Mouse (Mus musculus): ENCODE data around the gene Ucp2.
"Not testable (repeated sequence)": the region's sequence is repeated elsewhere in the genome, so short reads cannot be mapped to it uniquely, and the experiment has no call there.

Gene Ucp2

DNA sequence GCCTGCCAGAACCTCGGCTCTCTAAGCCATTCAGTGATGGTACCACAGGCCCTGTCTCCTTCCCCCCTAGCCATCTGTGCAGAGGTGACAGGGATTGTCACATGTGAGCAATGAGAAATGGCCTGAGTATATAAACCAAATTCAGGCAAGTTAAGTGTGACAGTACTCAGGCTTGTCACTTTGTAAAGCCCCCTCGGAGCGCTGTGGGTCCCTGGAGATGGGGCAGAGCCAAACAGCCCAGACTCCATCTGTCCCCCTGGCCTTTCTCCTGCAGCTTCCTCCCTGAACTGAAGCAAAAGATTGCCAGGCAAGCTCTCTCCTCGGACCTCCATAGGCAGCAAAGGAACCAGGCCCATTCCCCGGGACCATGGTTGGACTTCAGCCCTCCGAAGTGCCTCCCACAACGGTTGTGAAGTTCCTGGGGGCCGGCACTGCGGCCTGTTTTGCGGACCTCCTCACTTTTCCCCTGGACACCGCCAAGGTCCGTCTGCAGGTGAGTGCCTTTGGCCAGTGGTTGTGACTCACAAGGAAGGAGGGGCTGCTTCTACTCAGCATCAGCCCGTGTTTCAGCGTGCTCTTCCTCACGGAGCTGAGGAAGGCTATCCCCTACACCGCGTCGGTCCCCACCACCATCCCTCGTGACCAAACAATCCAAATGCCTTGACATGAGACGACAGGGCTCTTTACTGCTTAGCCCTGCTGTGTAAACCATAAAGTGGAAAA, 13.9 kb upstream of the Ucp2 start:
- no peak for DNase-seq (ENCODE audit: low spot score in 2 of 2)

DNA sequence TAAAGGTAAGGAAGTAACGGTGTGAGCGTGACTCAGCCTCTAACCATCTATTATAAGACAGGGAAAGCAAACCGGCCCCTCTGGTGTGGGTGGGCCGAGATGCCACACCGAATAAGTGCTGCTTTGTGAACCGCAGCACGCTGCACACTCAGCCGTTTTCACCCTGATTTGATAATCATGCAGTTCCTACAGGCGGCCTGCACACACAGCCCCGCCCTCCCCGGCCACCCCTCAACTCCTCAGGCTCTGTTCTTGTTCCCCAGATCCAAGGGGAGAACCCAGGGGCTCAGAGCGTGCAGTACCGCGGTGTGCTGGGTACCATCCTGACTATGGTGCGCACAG, 13.3 kb upstream of the Ucp2 start:
- DNase-seq (ENCODE audit: low spot score in 2 of 2) = no peak

GRCm38 (mm10) chr7:100480175-100480574, 13.0 kb upstream of the Ucp2 start:
- no peak for DNase-seq (ENCODE audit: low spot score in 2 of 2)

DNA sequence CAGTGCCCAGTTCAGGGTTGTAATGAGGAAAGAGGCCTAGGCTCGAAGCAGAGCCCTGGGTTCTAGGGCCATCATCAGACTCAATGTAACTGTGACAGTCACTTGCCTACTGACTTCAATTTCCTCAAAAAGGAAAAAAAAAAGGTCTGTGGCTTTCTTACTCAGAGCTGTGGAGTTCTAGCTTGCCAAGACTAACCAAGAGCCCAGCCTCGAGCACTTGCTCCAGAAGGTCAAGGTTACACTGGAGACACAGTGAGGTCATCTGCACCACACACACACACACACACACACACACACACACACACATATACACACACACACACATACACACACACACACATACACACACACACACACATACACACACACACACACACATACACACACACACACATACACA, 11.1 kb upstream of the Ucp2 start:
- DNase-seq (ENCODE audit: low spot score in 2 of 2) = not testable (repeated sequence)

- no peak for DNase-seq (ENCODE audit: low spot score in 2 of 2)
Observed at GRCm38 (mm10) chr7:100484493-100484892, 8.6 kb upstream of the Ucp2 start.

- no peak for DNase-seq (ENCODE audit: low spot score in 2 of 2)
Observed at GRCm38 (mm10) chr7:100487301-100487700, 5.8 kb upstream of the Ucp2 start.

- DNase-seq (ENCODE audit: low spot score in 2 of 2) = no peak
Observed at GRCm38 (mm10) chr7:100488474-100489048, 4.6 kb upstream of the Ucp2 start.

DNA sequence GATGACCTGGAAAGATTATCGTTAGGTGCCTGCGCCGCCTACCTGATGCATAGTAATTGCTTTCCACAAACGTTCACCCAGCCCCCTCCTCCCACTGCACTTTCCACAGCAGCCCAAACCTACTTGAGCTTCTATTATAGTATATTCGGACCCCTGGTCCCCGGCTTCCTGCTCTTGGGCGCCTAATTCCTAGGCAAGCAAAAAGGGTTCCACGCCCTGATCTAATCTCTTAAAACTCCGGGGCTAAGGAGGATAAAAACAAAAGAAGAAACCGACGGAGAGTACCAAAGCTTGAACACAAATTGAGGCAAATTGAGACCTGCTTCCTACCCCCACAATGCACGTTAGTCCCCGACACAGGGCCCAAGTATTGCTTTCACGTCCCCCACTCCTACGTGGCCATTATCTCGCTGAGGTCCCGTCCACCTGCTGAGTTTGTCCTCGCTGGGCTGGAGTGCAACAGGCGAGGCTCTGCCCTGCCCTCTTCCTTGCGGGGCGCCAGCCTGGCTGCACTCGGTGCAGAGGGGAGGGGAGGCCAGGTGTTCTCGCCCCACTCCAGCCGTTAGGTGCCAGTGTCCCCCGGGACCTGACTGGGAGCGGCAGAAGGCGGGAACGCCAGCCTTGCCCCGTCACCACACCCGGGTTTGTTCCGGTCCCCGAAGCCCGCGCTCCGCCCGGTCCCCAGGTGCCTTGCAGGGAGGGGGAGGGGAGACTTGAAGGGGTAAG, 583 bp upstream of the Ucp2 start:
- DNase-seq (ENCODE audit: low spot score in 2 of 2) = no peak

DNA sequence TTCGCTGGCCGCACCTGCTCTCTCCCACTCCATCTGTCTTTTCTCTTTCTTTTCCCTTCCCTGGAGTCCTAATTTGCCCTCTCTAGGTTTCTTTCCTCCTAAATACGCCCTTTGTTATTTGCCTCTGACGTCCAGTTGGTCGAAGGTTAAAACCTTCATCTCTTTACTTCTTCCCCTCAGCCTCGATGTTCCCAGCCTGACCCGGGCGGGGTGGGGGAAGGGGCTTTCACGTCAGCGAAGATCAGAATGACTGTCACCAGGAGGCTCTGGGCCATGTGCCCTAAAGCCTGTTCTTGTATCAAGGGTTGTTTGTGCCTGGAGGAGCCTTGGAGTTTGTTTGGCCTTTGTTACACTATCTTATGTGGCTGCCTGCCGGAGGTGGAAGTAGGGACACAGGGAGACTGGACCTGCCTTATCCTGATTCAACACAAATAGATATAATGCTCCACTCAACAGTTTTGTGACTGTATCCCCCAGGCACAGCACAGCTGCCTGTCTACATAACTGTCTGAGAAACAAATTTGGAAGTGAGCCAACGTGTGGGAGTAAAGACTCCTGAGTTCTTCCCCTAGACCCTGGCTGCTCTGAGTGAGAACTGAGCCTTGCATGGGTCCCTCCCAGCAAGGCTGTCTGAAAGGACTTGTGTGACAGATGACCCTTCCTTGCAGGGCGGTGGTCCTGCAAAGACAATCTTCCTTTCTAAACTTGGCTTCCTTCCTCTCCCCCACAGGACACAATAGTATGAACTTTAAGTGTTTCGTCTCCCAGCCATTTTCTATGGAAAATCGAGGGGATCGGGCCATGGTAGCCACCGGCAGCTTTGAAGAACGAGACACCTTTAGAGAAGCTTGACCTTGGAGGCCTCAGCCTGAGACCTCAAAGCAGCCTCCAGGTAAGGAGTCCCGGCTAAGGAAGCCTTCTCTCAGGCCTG, 612 bp downstream of the Ucp2 start:
- DNase-seq (ENCODE audit: low spot score in 2 of 2) = peak in 1 of 2 experiments; percentile 53

GRCm38 (mm10) chr7:100494415-100494831, 1.3 kb downstream of the Ucp2 start:
- no peak for DNase-seq (ENCODE audit: low spot score in 2 of 2)

GRCm38 (mm10) chr7:100495042-100495441, 1.9 kb downstream of the Ucp2 start:
- DNase-seq (ENCODE audit: low spot score in 2 of 2) = no peak

- DNase-seq (ENCODE audit: low spot score in 2 of 2) = peak; percentile 53 to 78
Observed at GRCm38 (mm10) chr7:100495581-100496251, 2.6 kb downstream of the Ucp2 start.

- DNase-seq (ENCODE audit: low spot score in 2 of 2) = no peak
Observed at GRCm38 (mm10) chr7:100496371-100496770, 3.2 kb downstream of the Ucp2 start.

DNA sequence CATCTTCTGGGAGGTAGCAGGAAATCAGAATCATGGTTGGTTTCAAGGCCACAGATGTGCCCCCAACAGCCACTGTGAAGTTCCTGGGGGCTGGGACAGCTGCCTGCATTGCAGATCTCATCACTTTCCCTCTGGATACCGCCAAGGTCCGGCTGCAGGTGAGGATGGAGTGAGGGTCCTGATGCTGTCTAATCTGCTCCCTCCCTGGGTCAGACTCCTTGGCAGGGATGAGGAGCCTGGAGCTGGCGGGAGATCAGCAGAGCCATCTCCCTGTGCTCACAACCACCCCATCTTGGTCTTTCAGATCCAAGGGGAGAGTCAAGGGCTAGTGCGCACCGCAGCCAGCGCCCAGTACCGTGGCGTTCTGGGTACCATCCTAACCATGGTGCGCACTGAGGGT, 3.7 kb downstream of the Ucp2 start:
- no peak for DNase-seq (ENCODE audit: low spot score in 2 of 2)

GRCm38 (mm10) chr7:100497402-100497801, 4.3 kb downstream of the Ucp2 start:
- DNase-seq (ENCODE audit: low spot score in 2 of 2) = no peak

DNA sequence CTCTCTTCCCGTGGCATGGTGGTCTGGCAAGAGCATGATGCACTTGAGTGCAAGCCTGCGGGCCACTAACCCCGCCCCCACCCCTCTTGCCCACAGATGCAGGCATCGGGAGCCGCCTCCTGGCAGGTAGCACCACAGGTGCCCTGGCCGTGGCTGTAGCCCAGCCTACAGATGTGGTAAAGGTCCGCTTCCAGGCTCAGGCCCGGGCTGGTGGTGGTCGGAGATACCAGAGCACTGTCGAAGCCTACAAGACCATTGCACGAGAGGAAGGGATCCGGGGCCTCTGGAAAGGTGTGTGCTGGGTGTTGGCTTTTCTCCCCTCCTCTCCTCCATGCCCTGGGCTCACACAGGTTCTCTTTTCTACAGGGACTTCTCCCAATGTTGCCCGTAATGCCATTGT, 4.8 kb downstream of the Ucp2 start:
- DNase-seq (ENCODE audit: low spot score in 2 of 2) = no peak

DNA sequence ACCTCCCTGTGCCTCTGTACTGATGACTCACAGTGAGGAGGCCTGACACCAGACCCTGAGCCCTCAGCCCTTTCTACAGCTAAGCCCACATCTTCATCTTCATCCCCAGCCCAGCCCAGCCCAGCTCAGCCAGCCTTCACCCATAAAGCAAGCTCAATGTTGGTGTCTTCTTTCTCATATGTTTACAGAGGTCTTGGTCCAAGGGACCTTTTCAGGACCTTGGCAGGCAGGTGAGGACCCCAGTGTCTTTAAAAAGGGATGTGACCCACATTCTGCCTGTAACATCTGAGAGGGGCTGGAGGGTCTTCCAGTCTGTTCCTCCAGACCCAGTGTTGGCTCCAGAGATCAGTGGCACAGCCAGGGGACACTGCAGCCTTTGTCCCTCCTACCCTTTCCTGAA, 6.3 kb downstream of the Ucp2 start:
- no peak for DNase-seq (ENCODE audit: low spot score in 2 of 2)

GRCm38 (mm10) chr7:100500276-100500977, 7.3 kb downstream of the Ucp2 start:
- DNase-seq (ENCODE audit: low spot score in 2 of 2) = no peak

DNA sequence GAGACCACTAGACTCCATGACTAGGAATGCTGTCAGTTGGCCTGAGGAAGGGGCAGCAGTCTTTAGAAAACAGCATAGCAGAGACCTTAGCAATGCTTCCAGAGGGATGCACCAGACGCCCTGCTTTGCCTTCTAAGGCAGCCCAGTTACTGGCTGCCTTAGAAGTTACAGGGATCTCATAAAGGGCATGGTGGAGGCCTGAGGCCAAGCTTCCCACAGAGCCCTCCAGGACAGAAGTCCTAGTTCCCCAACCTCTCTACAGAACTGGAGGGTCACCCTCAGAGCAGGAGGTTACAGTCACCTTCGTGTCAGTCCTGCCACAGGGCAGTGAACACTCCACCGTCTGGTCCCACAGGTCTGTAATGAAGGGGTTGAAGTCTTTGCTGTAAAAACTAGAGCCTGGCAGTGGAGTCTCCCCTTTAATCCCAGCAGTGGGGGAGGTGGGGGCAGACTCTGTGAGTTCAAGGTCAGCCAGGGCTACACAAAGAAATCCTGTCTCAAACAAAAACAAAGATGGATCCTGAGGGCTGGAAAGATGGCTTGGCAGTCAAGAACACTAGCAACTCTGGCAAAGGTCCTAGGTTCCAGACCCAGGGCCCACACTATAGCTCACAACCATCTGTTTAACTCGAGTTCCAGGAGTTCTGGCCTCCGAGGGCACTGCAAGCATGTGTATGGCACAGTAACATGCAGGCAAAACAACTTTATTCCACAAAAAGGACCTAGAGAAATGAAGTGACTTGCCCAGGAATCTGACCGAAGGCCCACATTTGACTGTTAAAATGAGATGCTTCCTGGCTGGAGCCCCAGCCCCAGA, 8.1 kb downstream of the Ucp2 start:
- no peak for DNase-seq (ENCODE audit: low spot score in 2 of 2)

DNA sequence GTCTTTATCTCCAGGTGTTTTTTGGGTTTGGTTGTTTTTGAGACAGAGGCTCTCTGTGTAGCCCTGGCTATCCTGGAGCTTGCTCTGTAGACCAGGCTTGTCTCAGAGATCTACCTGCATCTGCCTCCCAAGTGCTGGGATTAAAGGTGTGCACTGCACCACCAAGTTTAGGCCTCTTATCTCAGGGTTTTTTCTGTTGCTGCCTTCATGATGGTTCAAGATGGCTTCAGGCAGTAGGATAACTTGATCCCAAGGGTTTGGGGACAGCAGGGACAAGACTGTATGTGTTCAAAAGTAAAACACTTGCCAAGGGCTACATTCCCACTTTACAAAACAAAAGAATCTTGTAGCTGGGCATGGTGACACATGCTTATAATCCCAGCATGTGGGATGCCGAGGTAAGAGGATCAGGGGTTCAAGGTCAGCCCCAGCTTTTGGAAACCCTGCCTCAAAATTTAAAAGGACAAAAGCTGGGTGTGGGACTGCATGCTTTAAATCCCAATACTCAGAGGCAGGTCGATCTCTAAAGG, 8.8 kb downstream of the Ucp2 start:
- DNase-seq (ENCODE audit: low spot score in 2 of 2) = no peak

All from left cerebral cortex, adult 9 months (tissue).